Mouse (Mus musculus) neural tube, embryonic 15.5 days (tissue): ENCODE measurements around the gene March10. TPM values are rescaled to one million over a fixed set of nuclear protein-coding genes. Genes with fewer than 3 reads are reported as not detected.

ENCODE experiments used
- ATAC-seq: fragments of 200-750 bp; cut with Nextera tagmentation; 2 replicates; pipeline ENCODE4 v1.8.0; 2017; ENCODE audit warnings: mild to moderate bottlenecking, moderate TSS enrichment, moderate library complexity; ENCODE audit not compliant: low FRiP score
- H3K27ac ChIP-seq: fragments of 300-500 bp; sonication (generic); replicated peaks from 2 replicates; pipeline ENCODE4 v1.5.1; 2015; ENCODE audit warnings: mild to moderate bottlenecking, inconsistent platforms
- H3K27me3 ChIP-seq: fragments of 300-500 bp; sonication (generic); replicated peaks from 2 replicates; pipeline ENCODE4 v1.6.1; 2015; ENCODE audit warnings: inconsistent platforms
- H3K36me3 ChIP-seq: fragments of 300-500 bp; sonication (generic); 2 replicates; pipeline ENCODE4 v1.6.1; 2015; ENCODE audit warnings: inconsistent platforms
- H3K4me1 ChIP-seq: fragments of 300-500 bp; sonication (generic); 2 replicates; pipeline ENCODE4 v1.6.1; 2015; ENCODE audit warnings: inconsistent platforms
- H3K4me2 ChIP-seq: fragments of 300-500 bp; sonication (generic); 2 replicates; pipeline ENCODE4 v1.6.1; 2015; ENCODE audit warnings: inconsistent platforms, mild to moderate bottlenecking, moderate library complexity
- H3K4me3 ChIP-seq: fragments of 300-500 bp; sonication (generic); replicated peaks from 2 replicates; pipeline ENCODE4 v1.5.1; 2015; ENCODE audit warnings: mild to moderate bottlenecking, inconsistent platforms
- H3K9ac ChIP-seq: fragments of 300-500 bp; sonication (generic); replicated peaks from 2 replicates; pipeline ENCODE4 v1.6.1; 2015; ENCODE audit warnings: mild to moderate bottlenecking, inconsistent platforms
- H3K9me3 ChIP-seq: fragments of 300-500 bp; sonication (generic); replicated peaks from 2 replicates; pipeline ENCODE4 v1.6.1; 2016; ENCODE audit warnings: inconsistent platforms
- WGBS: fragments of 180-500 bp; shearing (Covaris S2); methylation state at CpG from one replicate; pipeline ENCODE4 v1.1.7; 2015; ENCODE audit warnings: mixed read lengths; 5-methylcytosine and 5-hydroxymethylcytosine counted together
- polyA plus RNA-seq: library from polyadenylated mRNA; unstranded; fragments of >200 nt; fragmentation: Nextera tagmentation; extraction: Ambion mirVana; gene quantifications from 2 replicates; pipeline ENCODE4 v1.2.1, GENCODE M21; 2015

The March10 gene
- polyA plus RNA-seq, 1 experiment from 2014 or later = 0.73 TPM

DNA sequence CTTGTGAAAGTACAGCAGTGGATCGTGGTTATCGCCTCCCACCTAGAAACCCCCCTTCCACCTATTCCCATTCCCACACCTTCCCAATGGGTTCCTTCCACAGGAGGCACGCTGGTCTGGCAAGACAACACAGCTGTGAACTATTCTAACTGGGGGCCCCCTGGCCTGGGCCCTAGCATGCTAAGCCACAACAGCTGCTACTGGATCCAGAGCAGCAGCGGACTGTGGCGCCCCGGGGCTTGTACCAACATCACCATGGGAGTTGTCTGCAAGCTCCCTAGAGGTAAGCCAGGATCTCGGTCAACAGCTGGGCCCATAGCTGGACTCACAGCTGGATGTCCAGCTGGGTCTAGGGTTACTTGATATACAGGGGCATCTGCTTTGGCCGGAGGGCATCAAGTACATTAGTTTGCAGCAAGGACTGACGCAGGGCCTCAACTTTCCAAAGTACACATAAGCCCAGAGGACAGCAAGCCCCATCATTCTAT, 108.0 kb downstream of the March10 start:
- no peaks in the 10 kb centered on the region for H3K27me3 ChIP-seq
- H3K4me1 ChIP-seq = peaks cover 14% of the 10 kb centered on the region
- H3K4me2 ChIP-seq = no peak overlapping the region
- no peaks in the 10 kb centered on the region for H3K36me3 ChIP-seq
- no peak overlapping the region for H3K27ac ChIP-seq
- no peak for ATAC-seq
- H3K9ac ChIP-seq = no peak overlapping the region
- H3K9me3 ChIP-seq = no peaks in the 10 kb centered on the region
- WGBS = 90% methylated on average over 9 of the region's 9 CpGs
- no peak overlapping the region for H3K4me3 ChIP-seq

DNA sequence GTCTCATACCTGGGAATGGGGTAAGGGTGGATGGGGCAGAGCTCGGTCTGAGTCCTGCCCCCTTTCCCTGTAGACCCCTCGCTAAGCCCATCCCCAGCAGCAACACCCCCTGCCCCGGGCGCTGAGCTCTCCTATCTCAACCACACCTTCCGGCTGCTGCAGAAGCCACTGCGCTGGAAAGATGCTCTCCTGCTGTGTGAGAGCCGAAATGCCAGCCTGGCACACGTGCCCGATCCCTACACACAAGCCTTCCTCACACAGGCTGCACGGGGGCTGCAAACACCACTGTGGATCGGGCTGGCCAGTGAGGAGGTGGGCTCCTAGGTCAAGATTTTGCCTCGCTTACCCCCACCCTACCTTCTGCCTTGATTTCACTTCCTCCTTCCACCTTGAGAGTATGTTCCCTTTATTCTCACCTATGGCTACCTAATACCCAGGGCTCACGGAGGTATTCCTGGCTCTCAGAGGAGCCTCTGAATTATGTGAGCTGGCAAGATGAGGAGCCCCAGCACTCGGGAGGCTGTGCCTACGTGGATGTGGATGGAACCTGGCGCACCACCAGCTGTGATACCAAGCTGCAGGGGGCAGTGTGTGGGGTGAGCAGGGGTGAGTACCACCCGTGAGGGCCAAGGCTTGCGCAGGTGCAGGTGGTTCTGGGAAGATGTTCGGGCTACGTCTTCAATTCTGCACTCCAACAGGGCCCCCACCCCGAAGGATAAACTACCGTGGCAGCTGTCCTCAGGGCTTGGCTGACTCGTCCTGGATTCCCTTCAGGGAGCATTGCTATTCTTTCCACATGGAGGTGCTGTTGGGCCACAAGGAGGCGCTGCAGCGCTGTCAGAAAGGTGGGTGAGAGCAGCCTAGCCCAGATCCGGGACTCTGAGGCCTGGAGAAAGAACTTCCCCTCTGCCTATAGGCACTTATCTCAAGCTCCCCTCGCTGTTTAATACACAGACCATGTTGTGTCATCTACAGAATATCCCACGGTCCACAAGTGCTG, 109.1 kb downstream of the March10 start:
- Histone ChIP-seq H3K4me3 (no peak overlapping the region), H3K27me3 (no peaks in the 10 kb centered on the region), H3K9ac (0 out of 2 replicates have a peak overlapping the region, but pooled peaks have one; percentile 20), H3K4me2 (peak overlapping the region; percentile 34), H3K4me1 (peaks cover 8% of the 10 kb centered on the region), H3K36me3 (no peaks in the 10 kb centered on the region), H3K27ac (no peak overlapping the region), H3K9me3 (no peaks in the 10 kb centered on the region)
- ATAC-seq = peak; percentile 78; the same call in 1 of the 2 replicates
- 58% methylated on average over 28 of the region's 28 CpGs for whole genome bisulfite sequencing

DNA sequence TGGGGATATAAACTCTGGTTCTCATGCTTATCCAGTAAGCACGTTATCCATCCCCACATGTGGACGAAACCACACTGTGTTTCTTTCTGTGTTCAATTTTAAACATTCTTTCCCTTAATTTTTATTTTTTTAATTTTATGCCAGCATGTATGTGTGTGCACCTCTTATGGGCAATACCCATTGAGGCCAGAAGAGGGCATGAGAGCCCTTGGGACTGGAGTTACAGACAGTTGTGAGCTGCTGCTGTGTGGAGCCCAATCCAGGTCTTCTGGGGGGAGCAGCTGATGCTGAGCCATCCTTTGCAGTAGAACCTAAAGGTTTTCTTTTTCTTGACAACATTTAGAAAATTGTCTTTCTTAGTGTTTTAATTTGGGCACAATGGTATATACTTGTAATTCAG, 111.3 kb downstream of the March10 start:
- H3K9ac ChIP-seq = no peak overlapping the region
- ATAC-seq = no peak
- H3K4me1 ChIP-seq = peaks cover 8% of the 10 kb centered on the region
- H3K9me3 ChIP-seq = no peaks in the 10 kb centered on the region
- WGBS = 82% methylated on average over 2 of the region's 2 CpGs
- no peaks in the 10 kb centered on the region for H3K27me3 ChIP-seq
- H3K4me3 ChIP-seq = no peak overlapping the region
- H3K4me2 ChIP-seq = no peak overlapping the region
- no peaks in the 10 kb centered on the region for H3K36me3 ChIP-seq
- no peak overlapping the region for H3K27ac ChIP-seq

DNA sequence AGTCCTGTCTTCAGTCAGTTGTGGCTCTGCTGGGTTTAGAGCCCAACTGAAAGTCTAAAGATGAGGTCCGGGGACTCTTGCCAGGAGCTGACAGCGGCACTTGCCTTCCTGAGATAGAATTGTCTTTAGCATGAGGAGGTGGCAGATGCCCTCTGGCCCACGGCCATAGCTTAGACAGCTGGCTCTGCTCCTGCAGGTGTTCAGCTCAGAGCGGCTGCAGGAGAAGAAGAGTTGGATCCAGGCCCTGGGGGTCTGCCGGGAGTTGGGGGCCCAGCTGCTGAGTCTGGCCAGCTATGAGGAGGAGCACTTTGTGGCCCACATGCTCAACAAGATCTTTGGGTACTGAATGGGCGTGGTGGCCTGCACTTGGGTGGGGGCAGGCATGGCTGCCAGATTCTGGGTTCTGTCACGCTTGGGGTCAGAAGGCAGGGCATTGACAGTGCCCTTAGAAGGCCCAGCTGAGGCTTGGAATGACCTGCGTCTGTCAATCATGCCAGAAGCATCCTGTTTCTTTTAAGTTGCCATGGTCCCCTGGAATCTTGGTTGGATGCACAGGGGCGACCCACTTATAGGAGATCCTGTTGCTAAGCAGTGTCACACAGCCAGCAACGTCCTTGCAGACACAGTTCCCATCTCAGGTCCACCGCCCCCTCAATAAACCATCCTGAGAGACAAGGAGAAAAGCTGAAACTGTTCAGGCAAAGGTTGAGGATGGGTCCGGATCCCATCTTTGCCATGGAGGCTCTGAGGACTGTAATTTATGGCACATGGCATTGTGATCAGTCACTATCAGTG, 117.7 kb downstream of the March10 start:
- no peaks in the 10 kb centered on the region for H3K9me3 ChIP-seq
- no peak overlapping the region for H3K27ac ChIP-seq
- no peaks in the 10 kb centered on the region for H3K4me1 ChIP-seq
- no peaks in the 10 kb centered on the region for H3K27me3 ChIP-seq
- no peak overlapping the region for H3K9ac ChIP-seq
- H3K36me3 ChIP-seq = no peaks in the 10 kb centered on the region
- 73% methylated on average over 12 of the region's 12 CpGs for WGBS
- no peak for ATAC-seq
- no peak overlapping the region for H3K4me3 ChIP-seq
- H3K4me2 ChIP-seq = no peak overlapping the region

DNA sequence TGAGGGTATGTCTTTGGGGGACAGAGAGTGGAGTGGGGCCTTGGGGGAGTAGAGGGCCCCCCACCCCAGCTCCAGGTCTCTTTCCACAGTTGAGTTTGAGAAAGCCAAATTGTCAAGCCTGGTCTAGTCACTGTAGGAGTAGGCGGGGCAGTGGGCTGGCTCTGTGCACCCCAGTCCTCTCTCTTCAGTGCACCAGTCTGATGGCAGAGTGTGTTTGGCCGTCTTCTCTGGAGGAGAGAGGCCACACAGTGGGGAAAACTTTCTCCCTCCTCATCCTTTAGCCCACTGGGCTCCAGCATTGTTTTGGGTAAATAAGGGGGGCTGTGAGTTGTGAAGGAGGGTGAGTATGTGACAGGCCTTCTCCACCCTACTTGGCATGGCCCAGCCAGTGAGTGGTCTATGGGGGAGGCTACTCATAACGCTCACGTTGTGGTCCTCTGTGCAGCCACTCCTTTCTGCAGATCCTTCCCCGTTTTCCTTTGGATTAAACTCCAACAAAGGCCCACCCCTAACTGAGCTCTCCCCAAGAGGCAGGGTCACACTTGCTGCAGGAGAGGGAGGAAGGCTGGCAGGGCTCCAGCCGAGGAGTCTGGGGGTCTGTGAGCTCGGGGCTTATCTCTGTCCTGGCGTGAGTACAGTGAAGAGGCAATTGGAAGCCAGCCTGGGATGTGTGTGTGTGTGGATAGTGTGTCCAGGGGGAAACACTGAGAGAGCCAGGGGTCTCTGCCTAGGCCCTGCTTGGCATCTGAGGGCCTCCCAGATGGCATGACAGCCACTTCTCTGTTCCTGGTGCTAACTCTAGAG, 122.5 kb downstream of the March10 start:
- Histone ChIP-seq H3K36me3 (no peaks in the 10 kb centered on the region), H3K27me3 (no peaks in the 10 kb centered on the region), H3K27ac (no peak overlapping the region), H3K9me3 (no peaks in the 10 kb centered on the region), H3K4me1 (peaks cover 5% of the 10 kb centered on the region; the same call in 1 of the 2 replicates), H3K4me2 (no peak overlapping the region), H3K9ac (no peak overlapping the region), H3K4me3 (no peak overlapping the region)
- ATAC-seq = peak; percentile 21; the same call in 1 of the 2 replicates
- WGBS = 62% methylated on average over 8 of the region's 8 CpGs

DNA sequence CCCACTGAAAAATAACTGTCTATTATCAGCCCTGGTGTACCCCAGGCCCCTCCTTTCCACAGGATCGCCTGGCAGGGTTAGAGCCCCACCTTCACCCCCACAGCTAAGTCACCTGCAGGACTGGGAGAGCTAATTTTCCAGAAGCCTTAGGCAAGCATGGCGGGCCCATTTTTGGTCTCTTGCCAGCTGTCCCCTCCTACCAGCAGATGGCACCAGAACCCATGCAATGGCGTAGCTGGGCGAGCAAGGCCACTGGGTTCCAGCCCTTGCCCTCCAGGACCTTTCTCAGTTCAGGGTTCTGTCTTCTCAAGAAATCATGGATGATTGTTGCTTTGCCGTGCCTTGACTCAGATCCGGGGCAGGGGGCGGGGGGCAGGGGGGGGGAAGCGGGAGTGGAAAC, 124.1 kb downstream of the March10 start:
- H3K27me3 ChIP-seq = no peaks in the 10 kb centered on the region
- 0 out of 2 replicates have a peak, but pooled peaks have one; percentile 41 for ATAC-seq
- H3K27ac ChIP-seq = no peak overlapping the region
- H3K4me2 ChIP-seq = no peak overlapping the region
- H3K4me3 ChIP-seq = no peak overlapping the region
- no peaks in the 10 kb centered on the region for H3K36me3 ChIP-seq
- H3K9me3 ChIP-seq = no peaks in the 10 kb centered on the region
- WGBS = 59% methylated on average over 8 of the region's 8 CpGs
- H3K4me1 ChIP-seq = peaks cover 5% of the 10 kb centered on the region; the same call in 1 of the 2 replicates
- no peak overlapping the region for H3K9ac ChIP-seq

DNA sequence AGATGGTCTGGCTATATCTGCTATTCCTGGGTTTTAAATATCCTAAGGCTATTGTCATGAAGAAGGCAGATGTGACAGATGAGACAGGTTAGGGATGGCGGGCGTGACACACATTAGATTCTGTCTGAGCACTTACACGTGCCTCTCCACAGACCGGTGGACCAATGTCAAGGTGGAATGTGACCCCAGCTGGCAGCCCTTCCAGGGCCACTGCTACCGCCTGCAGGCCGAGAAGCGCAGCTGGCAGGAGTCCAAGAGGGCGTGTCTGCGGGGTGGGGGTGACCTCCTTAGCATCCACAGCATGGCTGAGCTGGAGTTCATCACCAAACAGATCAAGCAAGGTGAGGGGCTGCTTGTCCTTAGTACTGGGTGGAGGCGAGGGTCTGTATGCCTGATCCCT, 124.8 kb downstream of the March10 start:
- no peaks in the 10 kb centered on the region for H3K36me3 ChIP-seq
- no peak overlapping the region for H3K4me3 ChIP-seq
- no peak overlapping the region for H3K9ac ChIP-seq
- no peaks in the 10 kb centered on the region for H3K27me3 ChIP-seq
- ATAC-seq = no peak
- no peaks in the 10 kb centered on the region for H3K9me3 ChIP-seq
- no peak overlapping the region for H3K4me2 ChIP-seq
- peaks cover 5% of the 10 kb centered on the region; the same call in 1 of the 2 replicates for H3K4me1 ChIP-seq
- WGBS = 37% methylated on average over 10 of the region's 10 CpGs
- H3K27ac ChIP-seq = no peak overlapping the region

DNA sequence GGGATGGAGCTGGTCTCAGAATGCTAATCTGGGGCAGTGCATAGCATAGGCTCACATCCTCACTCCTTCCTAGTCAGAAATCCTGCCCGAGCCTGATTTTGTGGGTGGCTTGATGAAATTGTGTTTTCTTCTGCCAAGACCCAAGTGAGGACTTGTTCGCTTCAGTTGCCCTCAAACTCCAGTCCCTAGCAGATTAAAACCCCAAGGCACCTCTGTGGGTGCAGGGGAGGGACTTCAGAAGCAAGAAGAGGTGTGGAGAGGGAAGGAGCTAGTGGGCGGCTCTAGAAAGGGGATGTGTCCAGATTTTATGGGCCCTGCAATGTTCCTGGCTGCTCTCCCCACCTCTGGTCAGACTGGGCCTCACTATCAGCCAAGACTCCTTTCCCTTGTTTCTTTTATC, 125.4 kb downstream of the March10 start:
- no peak overlapping the region for H3K4me3 ChIP-seq

DNA sequence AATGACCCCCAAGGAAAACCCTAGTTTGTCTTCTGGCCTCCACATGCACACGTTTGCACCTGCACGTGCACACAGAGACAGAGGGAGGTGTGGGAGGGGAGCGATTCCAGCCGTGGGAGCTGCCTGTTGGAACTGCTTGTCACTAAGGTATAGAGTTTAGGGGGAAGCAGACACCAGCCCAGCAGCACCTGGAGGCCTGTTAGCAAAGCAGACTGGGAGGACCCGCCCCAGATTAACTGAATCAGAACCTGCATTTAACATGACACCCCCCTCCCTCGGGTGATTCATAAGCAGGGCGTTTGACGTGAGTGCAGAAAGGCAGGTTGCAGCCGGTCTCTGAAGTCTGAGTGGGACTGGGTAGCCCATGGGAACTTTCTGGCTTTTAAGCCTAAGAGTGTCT, 126.6 kb downstream of the March10 start:
- 74% methylated on average over 9 of the region's 9 CpGs for WGBS
- Histone ChIP-seq H3K27me3 (no peaks in the 10 kb centered on the region), H3K27ac (no peak overlapping the region), H3K36me3 (no peaks in the 10 kb centered on the region), H3K9ac (no peak overlapping the region), H3K4me3 (no peak overlapping the region), H3K4me1 (peaks cover 5% of the 10 kb centered on the region; the same call in 1 of the 2 replicates), H3K9me3 (no peaks in the 10 kb centered on the region), H3K4me2 (no peak overlapping the region)
- ATAC-seq = no peak

More for the DNA sequence above, 125.4 kb downstream of the March10 start:
- no peaks in the 10 kb centered on the region for H3K9me3 ChIP-seq
- ATAC-seq = no peak
- no peaks in the 10 kb centered on the region for H3K36me3 ChIP-seq
- H3K4me1 ChIP-seq = peaks cover 5% of the 10 kb centered on the region; the same call in 1 of the 2 replicates
- no peak overlapping the region for H3K4me2 ChIP-seq
- no peak overlapping the region for H3K9ac ChIP-seq
- H3K27ac ChIP-seq = no peak overlapping the region
- 92% methylated on average over 3 of the region's 3 CpGs for WGBS
- no peaks in the 10 kb centered on the region for H3K27me3 ChIP-seq

DNA sequence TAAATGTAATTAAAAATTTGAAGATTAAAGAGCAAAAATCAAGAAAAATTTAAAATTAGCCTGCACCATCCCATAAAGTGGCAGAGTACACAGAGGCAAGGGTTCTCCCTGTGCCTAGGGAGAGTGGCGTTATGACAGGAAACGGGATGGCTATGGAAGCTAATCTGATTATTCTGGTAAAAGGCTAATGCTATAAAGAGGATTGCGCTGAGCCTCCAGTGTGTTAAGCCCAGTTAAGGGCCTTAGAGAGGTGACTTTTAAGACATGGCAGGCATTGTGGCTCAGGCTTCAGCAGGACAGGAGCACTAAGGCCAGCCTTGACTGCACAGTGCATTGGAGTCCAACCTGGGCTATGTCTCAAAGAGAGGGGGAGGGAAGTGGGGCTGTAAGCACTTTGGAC, 129.4 kb downstream of the March10 start:
- no peak overlapping the region for H3K4me3 ChIP-seq
- H3K4me1 ChIP-seq = peaks cover 5% of the 10 kb centered on the region; the same call in 1 of the 2 replicates
- H3K9me3 ChIP-seq = no peaks in the 10 kb centered on the region
- no peak for ATAC-seq
- 98% methylated on average over 3 of the region's 3 CpGs for WGBS
- no peaks in the 10 kb centered on the region for H3K27me3 ChIP-seq
- no peak overlapping the region for H3K4me2 ChIP-seq
- no peak overlapping the region for H3K9ac ChIP-seq
- no peaks in the 10 kb centered on the region for H3K36me3 ChIP-seq
- no peak overlapping the region for H3K27ac ChIP-seq

DNA sequence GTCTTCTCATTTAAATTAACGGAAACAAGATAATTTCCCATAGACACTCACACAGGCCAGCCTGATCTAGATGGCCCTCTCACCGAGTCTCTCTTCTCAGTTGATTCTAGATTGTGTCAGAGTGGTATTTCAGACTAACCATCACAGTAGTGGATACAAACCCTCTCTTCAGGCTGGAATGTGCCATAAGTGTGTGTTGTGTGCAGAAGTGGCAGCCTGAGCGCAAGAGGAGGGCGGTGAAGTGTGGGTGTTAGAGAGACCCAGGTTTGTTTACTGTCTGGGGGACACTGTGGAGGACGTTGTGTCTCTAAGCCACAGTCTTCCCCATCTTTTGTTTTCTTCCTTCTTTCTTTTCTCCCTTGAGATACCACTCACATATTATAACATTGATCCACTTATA, 133.0 kb downstream of the March10 start:
- H3K36me3 ChIP-seq = no peaks in the 10 kb centered on the region
- 89% methylated on average over 5 of the region's 5 CpGs for WGBS
- no peaks in the 10 kb centered on the region for H3K27me3 ChIP-seq
- H3K4me1 ChIP-seq = no peaks in the 10 kb centered on the region
- H3K4me3 ChIP-seq = no peak overlapping the region
- H3K9ac ChIP-seq = no peak overlapping the region
- no peaks in the 10 kb centered on the region for H3K9me3 ChIP-seq
- H3K4me2 ChIP-seq = no peak overlapping the region
- no peak overlapping the region for H3K27ac ChIP-seq
- no peak for ATAC-seq
